Mouse (Mus musculus) ovary, postnatal 10 days (tissue): ENCODE results near the gene Adrm1.

Source experiments
- DNase-seq: peaks from one replicate; pipeline ENCODE4 v3.0.0; 2022; ENCODE audit warnings: low spot score

Adrm1 gene

DNA sequence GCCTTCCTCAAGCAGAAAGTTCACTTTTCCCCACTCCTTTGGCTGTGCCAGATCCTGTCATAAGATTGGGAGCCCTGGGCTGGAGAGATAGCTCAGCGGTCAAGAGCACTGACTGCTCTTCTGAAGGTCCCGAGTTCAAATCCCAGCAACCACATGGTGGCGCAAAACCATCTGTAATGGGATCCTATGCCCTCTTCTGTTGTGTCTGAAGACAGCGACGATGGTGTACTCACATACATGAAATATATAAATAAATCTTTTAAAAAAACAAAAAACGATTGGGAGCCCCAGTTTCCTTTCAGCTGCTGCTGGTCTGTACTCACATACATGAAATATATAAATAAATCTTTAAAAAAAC is 13.4 kb downstream of the Adrm1 start:
- DNase-seq = no peak

DNA sequence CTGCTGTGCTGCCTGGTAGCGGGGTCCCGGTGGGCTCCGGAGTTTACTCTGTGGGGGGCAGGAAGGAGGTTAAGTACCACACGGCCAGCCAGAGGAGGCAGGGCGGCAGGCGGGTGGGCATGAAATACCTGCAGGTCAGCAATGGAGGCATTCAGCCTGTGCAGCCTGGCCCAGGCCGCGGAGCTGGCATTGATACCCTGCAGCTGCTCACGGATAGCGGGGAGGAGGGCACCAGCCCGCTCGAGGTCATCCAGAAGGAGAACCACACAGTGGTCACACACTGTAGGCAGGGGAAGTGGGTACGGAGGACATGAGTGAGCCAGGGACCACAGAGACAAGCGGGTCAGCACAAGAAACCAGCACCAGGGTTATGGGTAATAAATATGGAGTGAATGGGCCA is 14.4 kb downstream of the Adrm1 start:
- no peak for DNase-seq

DNA sequence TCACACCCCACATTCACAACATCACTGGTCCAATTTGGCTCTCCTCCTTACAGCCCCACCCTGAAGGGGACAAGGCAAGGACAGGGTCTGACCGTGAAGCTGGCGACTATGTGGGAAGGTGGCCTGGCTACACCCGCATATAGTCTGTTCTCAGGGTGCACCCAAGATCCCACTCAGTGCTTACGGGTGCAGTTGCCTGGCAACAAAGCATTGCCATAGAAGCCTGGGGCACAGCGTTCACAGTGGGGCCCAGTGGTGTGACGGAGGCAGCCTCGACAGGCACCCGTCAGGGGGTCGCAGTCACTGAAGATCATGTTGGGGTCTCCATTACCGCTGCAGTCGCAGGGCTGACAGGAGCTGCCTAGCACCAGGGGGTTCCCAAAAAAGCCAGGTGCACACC is 16.1 kb downstream of the Adrm1 start:
- DNase-seq = no peak

DNA sequence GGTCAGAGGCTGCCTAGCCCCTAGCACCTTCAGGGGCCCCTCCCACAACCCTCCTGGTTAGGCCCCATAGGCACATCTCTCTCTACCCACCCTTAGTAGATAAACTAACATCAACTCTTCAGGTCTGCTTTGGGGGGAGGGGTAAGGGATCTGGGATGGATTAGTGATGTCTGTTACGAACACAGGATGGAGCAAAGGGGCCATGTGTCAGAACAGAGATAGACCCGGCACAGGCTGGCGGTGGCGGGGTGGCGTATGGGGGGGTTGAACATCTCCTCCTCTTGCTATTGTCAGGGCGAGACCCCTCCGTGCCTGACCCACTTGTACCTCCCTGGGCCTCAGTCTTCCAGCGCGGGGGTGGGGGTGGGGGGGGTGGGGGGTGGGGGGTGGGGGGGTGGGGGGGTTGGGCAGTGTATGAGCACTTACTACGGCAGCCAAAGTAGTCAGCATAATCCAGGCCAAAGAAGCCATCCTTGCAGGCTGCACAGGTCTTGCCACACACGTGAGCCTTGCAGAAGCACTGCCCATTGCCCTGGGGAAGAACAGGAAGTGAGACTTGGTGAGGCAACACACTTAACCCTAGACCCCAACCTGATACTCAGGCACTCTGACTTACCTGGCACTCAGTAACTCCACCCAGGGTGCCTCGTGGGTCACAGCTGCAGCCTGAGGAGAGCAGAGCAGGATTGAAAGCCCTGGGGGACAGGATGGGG is 25.5 kb downstream of the Adrm1 start:
- no peak for DNase-seq

DNA sequence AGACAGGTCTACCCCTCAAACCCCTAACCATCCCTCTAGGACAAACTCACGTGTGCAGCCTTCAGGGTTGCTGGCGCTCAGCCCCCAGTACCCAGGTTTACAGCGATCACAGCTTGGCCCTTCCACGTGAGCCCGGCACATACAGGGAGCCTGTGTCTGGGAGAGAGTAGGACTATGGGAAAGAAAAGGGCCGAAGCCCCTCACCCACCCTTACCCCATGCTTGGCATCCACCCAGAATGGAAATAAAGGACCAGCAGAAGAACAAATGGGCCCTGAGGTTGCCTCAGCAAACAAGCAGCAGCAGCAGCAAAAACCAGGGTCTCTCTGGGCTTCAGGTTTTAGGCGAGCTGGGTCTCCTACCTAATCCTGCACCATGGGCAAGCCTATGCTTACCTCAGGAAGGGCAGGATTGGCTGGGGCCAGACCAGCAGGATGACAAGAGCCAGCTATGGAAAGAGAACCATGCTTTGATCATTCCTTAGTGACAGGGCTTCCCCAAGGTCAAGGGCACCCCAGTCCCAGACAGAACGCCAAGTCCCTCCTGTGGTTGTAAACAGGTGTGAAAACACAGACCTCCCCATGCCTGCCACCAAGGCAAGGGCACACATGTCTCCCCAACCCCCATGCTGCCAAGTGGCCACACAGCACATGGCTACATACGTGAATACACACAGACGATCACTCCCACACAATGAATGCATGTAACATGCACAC is 26.2 kb downstream of the Adrm1 start:
- DNase-seq = no peak

DNA sequence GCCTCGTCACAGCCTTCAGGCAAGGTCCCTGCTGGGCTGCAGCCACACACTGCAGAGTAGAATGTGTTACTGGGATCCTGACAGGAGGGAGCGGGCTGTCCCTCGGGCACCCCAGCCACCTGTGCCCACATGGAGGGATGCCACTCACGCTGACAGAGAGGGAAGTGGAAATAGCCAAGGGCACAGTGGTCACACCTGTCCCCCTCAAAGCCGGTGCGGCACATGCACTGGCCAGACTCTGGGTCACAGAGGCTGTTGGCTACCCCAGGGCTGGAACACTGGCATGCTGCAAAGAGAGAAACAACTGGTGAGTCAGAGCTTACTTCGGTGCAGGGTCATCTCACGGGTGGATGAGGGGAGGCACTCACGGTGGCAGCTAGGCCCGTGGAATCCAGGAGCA is 27.5 kb downstream of the Adrm1 start:
- no peak for DNase-seq

DNA sequence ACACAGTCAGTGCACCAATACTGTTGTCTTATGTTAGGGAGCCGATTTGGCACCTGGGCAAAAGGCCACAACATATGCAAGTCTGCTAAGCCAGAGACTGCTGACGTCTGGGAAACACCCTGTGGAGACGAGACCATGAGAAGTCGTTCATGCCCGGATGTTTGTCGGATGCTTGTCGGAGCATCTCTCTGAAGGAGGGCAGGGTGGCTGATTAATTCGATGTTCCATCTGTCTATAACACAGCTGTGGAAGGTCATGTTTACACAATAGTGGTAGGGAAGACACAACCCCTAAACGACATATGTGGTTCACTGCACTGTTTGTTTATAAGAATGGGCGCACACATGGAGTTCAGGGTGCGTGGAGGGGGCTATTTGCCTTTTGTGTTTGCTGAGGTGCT is 29.4 kb downstream of the Adrm1 start:
- DNase-seq = no peak

DNA sequence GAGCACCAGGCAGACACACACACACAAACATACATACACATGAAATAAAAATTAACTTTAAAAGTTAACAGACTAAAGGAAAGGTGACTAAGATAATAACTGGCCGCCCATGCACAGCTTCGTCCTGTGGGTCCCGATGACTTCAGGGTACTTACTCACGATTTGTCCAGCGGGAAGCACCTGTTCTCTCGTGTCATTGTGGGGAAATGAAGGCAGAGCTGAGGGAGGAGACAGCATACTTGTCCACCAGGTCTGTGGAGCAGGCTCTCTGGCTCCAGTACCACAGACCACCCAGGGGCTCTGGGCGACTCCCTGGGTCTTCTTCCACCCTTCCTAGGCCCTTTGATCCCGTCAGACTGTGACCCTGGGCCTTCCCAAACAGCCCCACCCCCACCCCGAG is 30.0 kb downstream of the Adrm1 start:
- DNase-seq = no peak

DNA sequence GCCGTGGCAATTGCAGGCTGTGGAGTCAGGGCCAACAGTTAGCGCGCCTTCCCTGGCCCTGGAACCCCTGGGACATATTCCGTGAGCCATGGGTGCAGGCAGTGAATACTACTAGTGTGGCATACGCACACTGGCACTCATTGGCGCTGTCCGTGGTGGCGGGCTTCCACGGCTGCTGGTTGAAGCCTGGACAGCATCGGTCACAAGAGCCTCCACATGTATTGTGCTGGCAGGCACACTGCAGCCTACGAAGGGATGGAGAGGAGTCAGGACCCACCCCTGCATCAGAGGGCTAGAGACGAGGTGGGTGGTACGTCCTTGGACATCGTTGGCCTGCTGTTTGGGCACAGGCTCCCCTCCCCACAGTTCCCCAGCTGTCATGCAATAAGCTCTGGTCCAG is 31.0 kb downstream of the Adrm1 start:
- no peak for DNase-seq

DNA sequence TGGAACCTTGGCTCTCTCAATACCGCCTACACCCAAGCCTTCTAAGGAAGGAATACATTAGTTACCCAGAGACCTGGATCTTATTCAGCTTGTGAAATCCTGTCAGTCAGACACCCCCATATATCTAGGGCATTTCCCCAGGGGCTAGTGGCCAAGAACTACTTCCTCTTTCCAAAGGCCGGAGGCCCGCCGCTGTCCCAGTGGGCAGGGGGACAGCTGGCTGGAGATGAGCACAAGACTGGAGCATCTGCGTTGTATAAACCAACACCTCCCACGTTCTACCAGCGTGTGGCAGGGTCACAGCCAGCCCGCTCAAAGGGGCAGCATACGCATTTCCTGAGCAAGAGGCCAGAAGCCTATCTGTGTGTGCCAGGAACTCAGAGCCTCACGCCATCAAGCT is 31.5 kb downstream of the Adrm1 start:
- no peak for DNase-seq

DNA sequence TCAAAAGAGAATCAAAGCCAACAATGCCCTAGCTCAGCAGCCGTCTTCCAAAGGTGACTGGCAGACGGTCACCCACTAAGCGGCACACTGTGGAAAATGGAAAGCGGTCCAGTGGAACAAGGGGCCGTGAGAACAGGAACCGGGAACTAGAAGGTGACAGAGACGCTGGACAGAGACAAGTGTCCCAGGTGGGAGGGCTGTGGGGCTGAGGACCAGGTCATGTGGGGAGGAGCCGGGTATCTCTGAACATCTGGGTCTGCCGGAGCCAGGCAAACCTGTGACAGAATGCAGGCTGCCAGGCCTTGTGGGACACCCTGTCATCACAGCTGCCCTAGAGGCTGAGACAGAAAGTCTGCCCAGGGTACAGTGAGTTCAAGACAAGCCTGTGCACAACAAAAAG is 33.2 kb downstream of the Adrm1 start:
- no peak for DNase-seq

DNA sequence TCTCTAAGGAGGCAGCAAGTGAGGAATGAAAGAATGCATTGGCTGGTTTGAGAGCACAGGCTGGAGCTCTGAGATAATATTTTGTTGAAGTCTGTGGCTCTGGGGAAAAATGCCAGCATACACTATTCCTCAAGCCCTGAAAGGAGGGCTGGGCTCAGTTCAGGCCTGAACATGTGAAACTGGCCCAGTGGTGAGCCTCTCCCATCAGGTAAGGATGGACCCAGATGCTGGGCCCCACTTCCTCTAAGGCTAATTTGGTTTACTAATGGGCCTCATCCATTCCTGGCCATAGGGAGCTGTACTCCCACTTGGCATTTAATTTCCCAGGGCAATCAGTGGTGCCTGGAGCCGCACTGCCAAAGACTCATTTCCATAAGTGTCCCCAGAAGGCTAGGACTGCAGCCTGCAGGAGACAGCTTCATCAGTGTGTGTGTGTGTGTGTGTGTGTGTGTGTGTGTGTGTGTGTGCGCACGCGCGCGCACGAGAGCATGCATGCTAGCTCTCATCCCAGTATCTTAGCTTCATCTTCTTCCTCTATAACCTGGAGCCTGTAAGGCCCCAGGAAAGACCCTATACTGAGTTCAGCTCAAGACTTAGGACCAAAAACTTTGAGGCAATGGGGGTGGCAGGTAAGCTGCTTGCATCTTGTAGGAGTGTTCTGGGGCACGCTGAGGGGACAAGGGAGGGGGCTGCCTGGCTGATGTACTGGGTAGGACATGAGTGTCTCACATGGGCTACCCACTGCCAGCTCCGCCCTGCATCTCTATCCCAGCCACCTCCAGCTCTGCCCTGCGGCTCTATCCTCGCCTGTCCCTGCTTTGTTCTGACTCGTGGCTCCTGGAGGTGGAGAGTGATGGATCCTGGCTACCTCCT is 34.0 kb downstream of the Adrm1 start:
- DNase-seq = no peak

DNA sequence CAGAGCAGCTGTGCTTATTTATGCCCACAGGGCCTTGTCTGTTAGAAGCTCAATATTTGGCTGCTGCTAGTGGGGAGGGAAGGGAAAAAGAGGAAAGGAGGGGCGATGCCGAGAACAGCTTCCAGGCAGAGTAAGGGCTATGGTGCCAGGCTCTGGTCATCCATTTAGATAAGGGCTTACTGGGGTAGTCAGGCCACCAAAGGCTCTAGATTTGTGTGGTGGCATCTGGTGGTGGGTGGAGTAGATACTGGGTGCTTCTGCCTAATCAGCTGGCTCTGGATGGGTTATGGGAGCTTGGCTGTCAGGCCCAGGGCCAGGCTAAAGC is 34.6 kb downstream of the Adrm1 start:
- DNase-seq = no peak

DNA sequence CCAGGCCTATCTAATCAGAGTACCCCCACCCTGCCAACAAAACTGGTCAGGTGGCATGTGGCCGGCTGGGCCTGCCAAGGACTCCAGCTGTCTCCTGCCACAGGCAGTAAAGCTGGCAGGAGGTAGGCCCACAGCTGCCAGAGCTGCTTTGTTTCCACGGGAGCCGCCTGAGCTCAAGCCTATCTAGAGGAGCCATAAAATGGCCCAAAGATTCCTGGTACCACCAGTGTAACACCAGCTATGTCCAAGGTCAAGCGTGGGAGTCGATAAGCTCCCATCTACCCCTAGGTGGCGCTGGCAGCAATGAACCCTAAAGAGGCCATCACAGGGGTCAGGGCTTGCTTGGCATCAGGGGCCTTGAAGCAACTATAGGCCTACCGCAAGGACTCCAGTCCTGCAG is 36.6 kb downstream of the Adrm1 start:
- DNase-seq = no peak

DNA sequence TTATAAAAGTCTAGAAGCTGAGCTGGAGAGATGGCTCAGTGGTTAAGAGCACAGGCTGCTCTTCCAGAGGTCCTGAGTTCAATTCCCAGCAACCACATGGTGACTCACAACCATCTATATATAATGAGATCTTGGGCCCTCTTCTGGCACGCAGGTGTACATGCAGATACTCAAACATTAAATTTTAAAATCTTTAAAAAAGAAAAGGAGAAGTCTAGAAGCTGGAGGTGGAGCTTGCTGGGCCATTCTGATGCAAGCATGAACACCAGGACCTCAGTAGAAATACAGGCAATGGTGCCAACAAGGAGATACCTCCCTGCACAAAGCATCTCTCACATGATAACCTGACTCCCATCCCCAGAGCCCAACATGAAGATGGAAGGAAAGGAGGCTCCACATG is 37.7 kb downstream of the Adrm1 start:
- no peak for DNase-seq

DNA sequence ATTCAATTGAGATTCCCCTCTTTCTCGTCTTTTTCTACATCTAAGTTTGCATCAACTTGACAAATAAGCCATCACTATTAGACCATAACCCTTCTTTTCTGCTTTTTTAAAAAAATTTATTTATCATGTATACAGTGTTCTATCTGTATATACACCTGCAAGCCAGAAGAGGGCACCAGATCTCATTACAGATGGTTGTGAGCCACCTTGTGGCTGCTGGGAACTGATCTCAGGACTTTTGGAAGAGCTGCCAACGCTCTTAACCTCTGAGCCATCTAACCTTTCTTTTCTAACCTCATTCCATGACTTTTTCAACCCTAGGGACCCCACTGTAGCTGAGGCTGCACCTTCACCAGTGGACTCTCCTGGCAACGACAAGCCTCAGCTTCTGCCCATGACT is 41.0 kb downstream of the Adrm1 start:
- no peak for DNase-seq

DNA sequence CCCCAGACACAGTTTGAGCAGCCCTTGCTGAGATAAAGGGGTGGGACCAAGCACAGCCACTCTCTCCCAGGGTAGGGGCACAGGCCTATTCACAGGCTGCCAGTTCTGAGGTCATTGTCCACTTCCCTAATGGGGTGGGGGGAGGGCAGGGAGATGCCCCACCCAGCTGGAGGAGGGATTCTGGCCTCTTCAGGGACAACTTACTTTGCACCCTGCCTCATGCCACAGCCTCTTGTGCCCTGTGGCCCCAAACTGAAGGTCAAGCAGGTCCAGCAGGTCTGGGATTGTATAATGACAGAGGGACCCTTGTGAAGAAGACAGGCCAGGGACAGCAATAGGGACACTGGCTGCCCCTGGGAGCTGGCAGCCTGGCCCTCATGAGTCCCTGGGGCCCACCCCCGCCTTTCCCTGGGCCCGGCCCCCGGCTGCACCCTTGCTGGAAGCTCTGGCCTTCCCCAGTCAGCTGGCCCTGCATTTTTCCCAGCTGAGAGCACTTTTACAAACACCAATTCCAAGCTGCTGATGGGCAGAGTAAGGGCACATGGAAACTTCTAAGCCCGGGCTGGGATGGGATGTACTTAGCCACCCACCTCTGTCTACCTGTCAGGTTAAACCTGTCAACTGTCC is 43.2 kb downstream of the Adrm1 start:
- DNase-seq = no peak

DNA sequence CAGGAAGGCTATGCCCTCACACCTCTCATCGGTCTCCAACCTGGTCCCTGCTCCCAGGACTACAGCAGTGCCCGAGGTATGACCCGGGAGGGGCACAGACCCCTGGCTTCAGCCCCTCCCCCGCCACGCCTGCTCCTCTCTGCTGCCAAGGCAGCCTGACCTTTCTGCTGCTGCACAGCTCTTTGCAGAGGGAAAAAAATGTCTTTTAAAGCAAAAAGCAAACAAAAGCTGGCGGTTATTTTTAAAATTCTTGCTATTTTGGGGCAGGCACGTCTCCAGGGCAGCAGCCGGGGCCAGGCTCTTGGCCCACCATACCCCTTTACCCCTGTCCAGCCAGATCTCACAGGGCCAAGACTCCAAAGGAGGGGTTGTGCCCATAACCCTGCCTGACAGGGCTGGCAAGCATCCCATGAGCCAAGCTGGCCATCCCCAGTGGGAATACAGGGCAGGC is 43.8 kb downstream of the Adrm1 start:
- no peak for DNase-seq

DNA sequence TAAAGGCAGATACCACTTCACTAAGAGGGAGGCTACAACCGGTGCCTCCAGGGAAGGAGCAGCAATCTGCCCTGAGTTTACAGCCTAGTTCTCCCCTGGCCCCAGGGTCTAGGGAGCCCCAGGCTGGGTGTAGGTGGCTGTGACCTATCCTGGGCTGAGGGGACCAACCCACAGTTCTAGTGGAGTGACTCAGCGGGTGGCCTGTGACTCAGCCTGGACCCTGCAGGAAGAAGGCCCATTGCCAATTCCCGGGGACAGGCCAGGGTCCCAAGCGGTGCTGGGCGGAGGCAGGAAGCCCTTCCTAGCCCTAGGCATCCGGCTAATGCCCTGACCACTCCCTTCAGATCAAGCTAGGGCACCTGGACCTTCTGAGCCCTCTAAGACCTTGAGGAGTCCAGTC is 44.7 kb downstream of the Adrm1 start:
- DNase-seq = no peak

DNA sequence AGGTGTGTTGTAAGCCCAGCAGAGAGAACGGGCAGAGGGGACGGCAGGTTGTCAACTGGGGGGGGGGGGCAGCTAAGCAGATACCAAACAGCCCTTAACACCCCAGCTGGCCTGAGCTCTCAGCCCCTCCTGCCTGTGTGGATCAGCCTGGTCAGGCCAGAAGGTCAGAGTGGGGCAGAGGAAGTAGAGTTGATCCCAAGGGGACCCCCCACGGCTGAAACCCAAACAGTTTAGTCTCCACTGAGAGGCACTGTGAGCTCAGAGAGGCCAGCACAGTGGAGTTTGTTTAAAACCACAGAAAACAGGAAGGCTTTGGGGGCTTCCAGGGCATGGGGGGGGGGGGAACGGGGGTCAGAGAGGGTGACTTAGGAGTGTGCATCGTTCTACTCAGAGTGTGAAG is 45.6 kb downstream of the Adrm1 start:
- DNase-seq = no peak

DNA sequence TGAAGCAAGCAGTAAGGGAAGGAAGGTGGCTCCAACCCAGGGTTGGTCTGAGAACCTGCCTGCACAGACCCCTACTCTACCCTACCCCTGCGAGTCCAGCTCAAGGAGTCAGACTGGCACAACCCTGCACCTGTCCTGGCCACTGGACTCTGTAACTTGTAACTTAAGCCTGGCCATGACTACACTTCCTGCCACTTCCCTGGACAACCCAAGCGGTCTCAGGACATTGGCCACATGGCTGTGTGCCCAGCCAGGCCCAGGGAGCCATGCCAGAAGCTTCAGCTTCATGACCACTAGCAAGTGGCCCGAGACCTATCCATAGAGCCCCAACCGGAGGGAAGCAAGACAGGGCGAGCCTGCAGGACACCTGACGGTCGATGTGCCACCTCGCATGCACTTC is 46.3 kb downstream of the Adrm1 start:
- DNase-seq = no peak

DNA sequence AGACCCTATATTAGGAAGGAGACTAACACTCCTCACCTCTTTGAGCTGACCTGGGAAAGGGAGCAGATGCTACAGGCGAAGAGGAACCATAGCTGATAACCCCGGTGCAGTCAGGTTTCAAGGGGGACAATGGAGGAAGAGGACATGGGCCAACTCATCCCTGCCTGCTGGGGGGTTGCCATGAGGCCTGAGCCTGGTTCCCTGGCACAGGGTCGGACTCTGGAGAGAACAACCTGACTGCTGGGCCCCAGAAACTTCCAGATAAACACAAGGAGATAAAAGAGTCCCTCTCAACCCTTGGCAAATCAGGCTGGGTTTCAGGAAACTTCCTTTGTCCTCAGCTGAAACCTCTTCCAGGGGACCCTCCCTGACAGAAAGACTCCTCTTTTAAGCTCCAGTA is 47.0 kb downstream of the Adrm1 start:
- no peak for DNase-seq

DNA sequence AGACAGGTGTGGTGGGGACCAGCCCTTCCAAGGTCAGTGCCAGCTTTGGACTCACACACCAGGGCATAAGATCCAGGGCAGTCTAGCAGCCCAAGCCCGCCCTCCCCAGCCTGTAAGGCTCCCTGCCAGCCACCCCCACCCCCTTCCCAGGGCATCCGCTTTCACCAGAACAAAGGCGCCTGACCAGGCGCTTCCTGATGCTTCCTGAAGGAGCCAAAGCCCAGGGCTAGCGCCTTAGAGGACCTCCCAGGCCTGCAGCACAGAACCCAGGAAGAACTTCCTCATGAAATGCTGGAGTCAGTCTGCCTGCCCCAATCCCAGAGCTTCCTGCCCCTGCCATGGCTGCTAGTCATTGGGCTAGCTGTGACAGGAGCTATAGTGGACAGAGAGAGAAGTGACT is 47.4 kb downstream of the Adrm1 start:
- no peak for DNase-seq
